Mouse (Mus musculus) cerebellum, postnatal 36 days (tissue): Measurements from ENCODE around the gene Pcgf3.

Experiments used
- DNase-seq, 2 experiments: peaks; one replicate each; pipeline ENCODE4 v3.0.0; 2021 to 2022; ENCODE audit warnings: mixed read lengths in 2 of 2

Gene Pcgf3

GRCm38 (mm10) chr5:108461082-108462065 is at the start of gene Pcgf3:
TSS of gene Pcgf3 (plus strand) at chr5:108461232.
- peak; percentile 95 to 97 for DNase-seq

- DNase-seq, result no peak
Measured at GRCm38 (mm10) chr5:108414711-108415110, 46.3 kb upstream of the Pcgf3 start.

GRCm38 (mm10) chr5:108422741-108423140 is 38.3 kb upstream of the Pcgf3 start:
- no peak for DNase-seq

- no peak for DNase-seq
Measured at GRCm38 (mm10) chr5:108423427-108423826, 37.6 kb upstream of the Pcgf3 start.

- DNase-seq, result peak; percentile 62 to 73
Measured at GRCm38 (mm10) chr5:108427186-108427585, 33.8 kb upstream of the Pcgf3 start.

- DNase-seq, result no peak
Measured at GRCm38 (mm10) chr5:108431196-108431595, 29.8 kb upstream of the Pcgf3 start.

- DNase-seq, result peak; percentile 94 to 97
Measured at GRCm38 (mm10) chr5:108433804-108434587, 27.0 kb upstream of the Pcgf3 start, which contains the start of gene Atp5k. TSS of gene Atp5k (minus strand) at chr5:108434448.

- DNase-seq, result no peak
Measured at GRCm38 (mm10) chr5:108436101-108436500, 24.9 kb upstream of the Pcgf3 start.

GRCm38 (mm10) chr5:108446973-108447372 is 14.1 kb upstream of the Pcgf3 start:
- no peak for DNase-seq

GRCm38 (mm10) chr5:108447857-108448256 is 13.2 kb upstream of the Pcgf3 start:
- DNase-seq, result no peak

- no peak for DNase-seq
Measured at GRCm38 (mm10) chr5:108448785-108449668, 12.0 kb upstream of the Pcgf3 start, which contains the start of gene Mfsd7a. TSS of gene Mfsd7a (minus strand) at chr5:108448891.

GRCm38 (mm10) chr5:108450837-108451540 is 10.0 kb upstream of the Pcgf3 start:
- DNase-seq, result no peak

GRCm38 (mm10) chr5:108451611-108452010 is 9.4 kb upstream of the Pcgf3 start:
- DNase-seq, result no peak

GRCm38 (mm10) chr5:108452422-108452821 is 8.6 kb upstream of the Pcgf3 start:
- no peak for DNase-seq

- no peak for DNase-seq
Measured at GRCm38 (mm10) chr5:108454094-108454493, 6.9 kb upstream of the Pcgf3 start.

GRCm38 (mm10) chr5:108458706-108459105 is 2.3 kb upstream of the Pcgf3 start:
- DNase-seq, result no peak

GRCm38 (mm10) chr5:108460461-108460860 is 571 bp upstream of the Pcgf3 start:
- DNase-seq, result no peak

GRCm38 (mm10) chr5:108462446-108462845 is 1.4 kb downstream of the Pcgf3 start:
- DNase-seq, result no peak

- DNase-seq, result no peak
Measured at GRCm38 (mm10) chr5:108465131-108465891, 4.3 kb downstream of the Pcgf3 start.

GRCm38 (mm10) chr5:108466647-108467046 is 5.6 kb downstream of the Pcgf3 start:
- no peak for DNase-seq

GRCm38 (mm10) chr5:108469617-108470016 is 8.6 kb downstream of the Pcgf3 start:
- no peak for DNase-seq
